Mouse (Mus musculus) layer of hippocampus, postnatal 10 days (tissue): Measurements from ENCODE around the gene St5. TPM values are rescaled to one million over a fixed set of nuclear protein-coding genes. Genes with fewer than 3 reads are reported as not detected.

Experiments used
- DNase-seq, 2 experiments: peaks; one replicate each; pipeline ENCODE4 v3.0.0; 2021; ENCODE audit warnings: low spot score in 2 of 2
- total RNA-seq, 2 experiments: library from RNA; stranded (reverse); gene quantifications; 2 replicates each; pipeline ENCODE4 v1.2.3; 2021

St5 gene
- total RNA-seq, 2 experiments from 2014 or later: 30.8 to 33.5 TPM

- DNase-seq: no peak
These were observed 684 bp downstream of the St5 start for GRCm38 (mm10) chr7:109702721-109703120.

GRCm38 (mm10) chr7:109700213-109700612 is 3.2 kb downstream of the St5 start:
- no peak for DNase-seq

- no peak for DNase-seq
These were observed 8.1 kb downstream of the St5 start for GRCm38 (mm10) chr7:109695339-109695726.

- no peak for DNase-seq
These were observed 8.6 kb downstream of the St5 start for GRCm38 (mm10) chr7:109694576-109695338.

GRCm38 (mm10) chr7:109690961-109691360 is 12.4 kb downstream of the St5 start:
- no peak for DNase-seq

- DNase-seq: no peak
These were observed 13.3 kb downstream of the St5 start for GRCm38 (mm10) chr7:109690101-109690500.

- no peak for DNase-seq
These were observed 16.7 kb downstream of the St5 start for GRCm38 (mm10) chr7:109686585-109687128.

- no peak for DNase-seq
These were observed 22.5 kb downstream of the St5 start for GRCm38 (mm10) chr7:109680879-109681278.

- no peak for DNase-seq
These were observed 23.1 kb downstream of the St5 start for GRCm38 (mm10) chr7:109680284-109680683.

GRCm38 (mm10) chr7:109674944-109675628 is 28.3 kb downstream of the St5 start:
- no peak for DNase-seq

GRCm38 (mm10) chr7:109671581-109672471 is 31.6 kb downstream of the St5 start:
- peak; percentile 57 to 70 for DNase-seq

GRCm38 (mm10) chr7:109669426-109670170 is 33.8 kb downstream of the St5 start:
- DNase-seq: no peak

GRCm38 (mm10) chr7:109666664-109667063 is 36.7 kb downstream of the St5 start:
- no peak for DNase-seq

GRCm38 (mm10) chr7:109662626-109663025 is 40.8 kb downstream of the St5 start:
- DNase-seq: no peak

- no peak for DNase-seq
These were observed 44.1 kb downstream of the St5 start for GRCm38 (mm10) chr7:109659278-109659677.

- DNase-seq: no peak
These were observed 45.5 kb downstream of the St5 start for GRCm38 (mm10) chr7:109657884-109658283.

- DNase-seq: no peak
These were observed 48.5 kb downstream of the St5 start for GRCm38 (mm10) chr7:109654871-109655270.

- no peak for DNase-seq
These were observed 54.4 kb downstream of the St5 start for GRCm38 (mm10) chr7:109648812-109649594.

- no peak for DNase-seq
These were observed 56.8 kb downstream of the St5 start for GRCm38 (mm10) chr7:109646574-109646973.
